Mouse (Mus musculus) left cerebral cortex, postnatal 25 days (tissue): Measurements from ENCODE around the gene Prok1. TPM values are rescaled to one million over a fixed set of nuclear protein-coding genes. Genes with fewer than 3 reads are reported as not detected.

ENCODE experiments used
- DNase-seq, 2 experiments: peaks; one replicate each; pipeline ENCODE4 v3.0.0; 2022; ENCODE audit warnings: low spot score in 2 of 2, mixed read lengths in 1 of 2
- intact Hi-C: fragments of 180-260 bp; cut with DNase I; formaldehyde crosslinking; loops from one replicate; pipeline ENCODE4 v1.15.1; 2025
- total RNA-seq, 2 experiments: library from RNA; stranded (reverse); gene quantifications; 2 replicates each; pipeline ENCODE4 v1.2.3; 2021

The Prok1 gene
- total RNA-seq, 2 experiments from 2014 or later = 0.18 TPM; not detected in 1

DNA sequence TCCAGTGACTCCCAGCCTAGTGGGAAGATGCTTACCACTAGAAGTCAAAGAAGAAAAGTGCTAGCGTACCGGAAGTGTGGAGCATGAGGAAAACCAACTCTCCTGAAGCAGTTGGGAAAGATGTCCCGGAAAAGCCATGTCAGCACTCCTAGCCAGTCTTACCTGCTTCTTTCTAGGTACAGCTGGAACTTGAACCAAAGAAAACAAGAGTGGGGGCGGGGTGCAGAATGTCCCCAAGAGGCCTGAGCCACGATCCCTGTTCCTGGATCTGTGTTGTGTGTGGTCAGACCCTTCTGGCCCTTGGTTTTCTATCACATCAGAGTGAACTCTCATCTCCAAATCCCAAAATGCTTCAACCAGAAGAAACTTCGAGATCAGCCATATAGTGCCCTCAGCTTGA is 7.4 kb upstream of the Prok1 start:
- DNase-seq = no peak
- intact Hi-C loops = no loop called here

DNA sequence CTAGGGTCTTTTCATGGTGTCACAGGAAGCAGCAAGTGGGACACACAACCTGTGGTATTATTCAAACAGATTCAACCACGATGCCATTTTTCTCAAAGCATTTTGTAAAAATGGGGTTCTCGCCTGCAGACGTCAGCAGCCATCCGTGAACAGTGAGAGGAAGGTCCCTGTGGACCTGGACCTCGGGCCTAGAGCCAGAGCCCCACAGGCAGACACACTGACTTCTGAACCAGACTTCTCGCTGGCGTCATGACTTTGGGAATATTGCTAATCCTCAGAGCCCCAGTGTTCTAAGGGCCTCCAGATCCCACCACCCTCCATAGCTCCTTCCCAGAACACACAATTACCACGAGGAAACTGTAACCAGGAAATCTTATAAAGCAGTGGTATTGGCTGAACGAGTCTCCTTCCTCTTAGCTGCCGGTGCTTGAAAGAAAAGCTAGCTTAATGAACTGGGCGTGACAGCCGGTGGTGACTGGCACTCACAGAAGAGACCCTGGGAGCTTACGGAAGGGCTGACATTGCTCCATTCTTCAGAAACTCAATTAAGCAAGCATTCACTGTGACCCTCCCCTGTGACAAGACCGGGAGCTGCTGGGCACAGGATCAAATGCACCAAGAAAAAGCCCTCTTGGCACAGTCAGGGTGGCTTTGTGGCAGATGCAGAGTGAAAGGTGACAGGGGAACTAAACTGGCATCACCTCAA is 2.0 kb upstream of the Prok1 start:
- intact Hi-C loops = no loop called here

GRCm38 (mm10) chr3:107238471-107238980 is 981 bp downstream of the Prok1 start:
- intact Hi-C loops = loop anchor here (10.0 kb wide), 1 partner anchor 376 kb away; no protein-coding TSS in a partner anchor
- no peak for DNase-seq

More for the DNA sequence above, 2.0 kb upstream of the Prok1 start:
- no peak for DNase-seq

DNA sequence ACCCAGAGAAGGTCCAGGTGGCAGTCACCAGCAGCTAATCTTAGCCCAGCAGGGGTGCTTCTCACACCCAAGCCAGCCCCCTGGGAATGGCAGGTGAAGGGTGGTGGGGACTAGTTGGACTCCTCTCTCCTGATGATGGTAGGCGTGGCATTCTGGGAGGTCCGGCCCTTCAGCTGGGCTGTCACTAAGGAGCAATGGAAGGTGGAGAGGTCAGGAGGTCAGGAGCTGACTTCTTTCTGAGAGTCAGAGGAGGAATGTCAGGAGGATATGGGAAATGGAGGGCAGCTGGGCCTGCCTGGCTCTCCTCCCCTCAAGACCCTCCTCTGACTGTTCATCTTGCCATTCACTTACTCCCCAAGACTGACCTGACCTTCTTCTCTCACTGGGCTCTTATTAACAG is 1.5 kb downstream of the Prok1 start:
- intact Hi-C loops = loop anchor here (10.0 kb wide), 1 partner anchor 377 kb away; no protein-coding TSS in a partner anchor
- no peak for DNase-seq

- DNase-seq = no peak
- intact Hi-C loops = loop anchor here (1.0 to 10.0 kb wide), 5 partner anchors 28 to 381 kb away; no protein-coding TSS in a partner anchor
Observed at GRCm38 (mm10) chr3:107233945-107234344, 5.6 kb downstream of the Prok1 start.

DNA sequence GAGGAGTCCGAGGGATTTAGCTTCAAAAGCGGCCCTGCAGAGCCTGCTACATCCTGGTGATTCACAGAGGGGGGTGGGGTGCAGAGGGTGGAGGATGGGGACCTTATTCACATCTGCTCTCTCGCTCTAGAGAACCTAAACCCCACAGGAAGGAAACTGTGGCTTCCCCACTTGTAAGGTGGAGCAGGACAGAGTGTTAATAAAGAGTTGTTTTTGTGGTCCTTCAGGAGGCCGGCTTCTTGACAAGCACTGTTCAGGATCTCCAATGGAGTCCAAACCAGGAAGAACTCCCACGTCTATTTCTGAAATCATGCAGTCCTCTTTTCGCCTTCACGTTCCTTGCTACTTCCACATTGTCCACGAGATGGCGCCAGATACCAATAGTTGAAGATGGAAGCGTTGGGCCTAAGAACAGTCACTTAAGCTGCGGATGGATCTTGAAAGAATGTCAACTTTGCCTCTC is 6.1 kb downstream of the Prok1 start:
- peak; percentile 87 to 93 for DNase-seq
- intact Hi-C loops = loop anchor here (1.0 to 10.0 kb wide), 5 partner anchors 27 to 381 kb away; no protein-coding TSS in a partner anchor

- intact Hi-C loops = loop anchor here (5.0 to 10.0 kb wide), 2 partner anchors 126 to 384 kb away; no protein-coding TSS in a partner anchor
- no peak for DNase-seq
Observed at GRCm38 (mm10) chr3:107231202-107231601, 8.3 kb downstream of the Prok1 start.

GRCm38 (mm10) chr3:107230527-107230926 is 9.0 kb downstream of the Prok1 start, which contains the start of gene A630076J17Rik:
A630076J17Rik (plus strand) TSS chr3:107230614.
- no peak for DNase-seq
- intact Hi-C loops = loop anchor here (5.0 to 10.0 kb wide), 2 partner anchors 127 to 384 kb away; no protein-coding TSS in a partner anchor

DNA sequence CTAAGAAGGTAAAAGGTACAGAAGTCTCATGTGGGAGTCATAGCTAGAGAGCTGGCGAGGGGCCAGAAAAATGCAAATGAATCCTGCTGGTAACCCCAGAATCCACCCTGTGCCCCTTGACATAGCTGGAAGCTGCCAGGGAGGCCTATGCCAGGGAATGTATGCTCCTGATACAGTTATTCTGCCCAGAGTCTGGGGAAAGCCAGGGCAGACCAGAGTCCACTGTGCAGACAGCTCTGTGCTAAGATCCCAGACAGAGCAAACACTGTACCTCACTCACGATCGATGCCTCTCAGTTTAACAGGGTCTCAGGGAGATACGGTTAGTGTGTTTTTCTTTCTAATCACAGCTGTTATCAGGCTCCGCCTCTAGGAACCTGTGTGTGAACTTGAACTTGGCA is 9.7 kb downstream of the Prok1 start:
- intact Hi-C loops = loop anchor here (5.0 to 10.0 kb wide), 2 partner anchors 127 to 385 kb away; no protein-coding TSS in a partner anchor

GRCm38 (mm10) chr3:107229221-107229620 is 10.3 kb downstream of the Prok1 start:
- no peak for DNase-seq
- intact Hi-C loops = no loop called here

More for the DNA sequence above, 9.7 kb downstream of the Prok1 start:
- no peak for DNase-seq

DNA sequence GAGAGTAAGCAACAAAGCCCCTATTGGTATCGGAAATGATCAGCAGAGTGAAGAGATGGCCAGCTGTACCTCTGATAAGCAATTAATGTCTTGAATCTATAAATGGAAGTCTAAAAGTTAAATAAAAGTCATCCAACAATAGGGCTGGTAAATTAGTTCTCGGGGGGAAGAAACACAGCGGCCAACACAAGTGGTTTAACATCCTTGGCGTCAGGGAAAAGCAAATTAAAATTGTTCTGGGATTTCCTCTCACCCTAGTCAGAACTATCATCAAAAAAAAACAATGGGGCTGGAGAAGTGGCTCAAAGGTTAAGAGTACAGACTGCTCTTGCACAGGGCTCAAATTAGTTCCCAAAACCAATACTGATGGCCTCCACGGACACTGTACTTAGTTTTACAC is 13.7 kb downstream of the Prok1 start:
- DNase-seq = no peak
- intact Hi-C loops = no loop called here

GRCm38 (mm10) chr3:107223230-107223629 is 16.3 kb downstream of the Prok1 start:
- intact Hi-C loops = no loop called here

DNA sequence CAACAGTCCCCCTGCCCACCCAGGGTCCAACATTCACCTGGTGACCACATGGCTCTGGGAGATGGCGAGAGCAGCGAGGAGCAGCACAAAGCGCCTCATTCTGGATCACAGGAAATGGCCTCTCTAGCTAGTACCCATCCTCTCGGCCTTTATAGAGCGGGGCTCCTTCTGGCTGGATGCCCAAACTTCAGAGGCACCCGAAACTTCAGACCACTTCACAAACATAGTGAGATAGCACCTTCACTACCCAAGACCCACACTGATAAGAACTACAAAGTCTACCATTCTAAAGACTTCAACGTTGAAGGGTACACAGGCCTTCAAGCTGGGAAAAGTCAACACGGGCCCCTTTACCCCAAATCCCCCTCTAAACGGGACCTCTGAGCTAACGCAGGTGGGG is 17.9 kb downstream of the Prok1 start, which contains the start of gene Cym:
Gene Cym (minus strand): TSS at position 125 of the 400 bp plus-strand sequence.
- intact Hi-C loops = no loop called here
- no peak for DNase-seq

More at GRCm38 (mm10) chr3:107223230-107223629, 16.3 kb downstream of the Prok1 start:
- DNase-seq = no peak

DNA sequence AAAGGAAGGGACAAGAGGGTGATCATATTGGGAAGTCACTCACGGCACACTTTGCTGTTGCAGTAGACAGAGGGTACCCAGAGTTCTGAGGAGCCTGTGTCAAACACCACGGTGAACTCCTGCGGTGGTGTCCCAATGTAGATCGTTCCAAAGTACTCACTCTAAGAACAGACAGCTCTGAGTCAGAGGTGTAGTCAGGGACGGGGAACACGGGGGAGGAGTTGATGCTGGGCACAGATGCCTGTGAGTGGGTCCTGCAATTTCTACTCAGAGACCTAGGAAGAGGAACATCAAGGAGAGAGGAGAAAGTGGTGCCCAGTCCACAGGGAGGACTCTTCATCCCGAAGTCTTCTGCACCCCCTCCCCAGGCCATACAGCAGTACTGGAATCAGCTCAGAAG is 20.9 kb downstream of the Prok1 start:
- peak in 1 of 2 experiments; percentile 63 for DNase-seq

GRCm38 (mm10) chr3:107217101-107217480 is 22.4 kb downstream of the Prok1 start:
- intact Hi-C loops = no loop called here
- no peak for DNase-seq

More for the DNA sequence above, 20.9 kb downstream of the Prok1 start:
- intact Hi-C loops = no loop called here

DNA sequence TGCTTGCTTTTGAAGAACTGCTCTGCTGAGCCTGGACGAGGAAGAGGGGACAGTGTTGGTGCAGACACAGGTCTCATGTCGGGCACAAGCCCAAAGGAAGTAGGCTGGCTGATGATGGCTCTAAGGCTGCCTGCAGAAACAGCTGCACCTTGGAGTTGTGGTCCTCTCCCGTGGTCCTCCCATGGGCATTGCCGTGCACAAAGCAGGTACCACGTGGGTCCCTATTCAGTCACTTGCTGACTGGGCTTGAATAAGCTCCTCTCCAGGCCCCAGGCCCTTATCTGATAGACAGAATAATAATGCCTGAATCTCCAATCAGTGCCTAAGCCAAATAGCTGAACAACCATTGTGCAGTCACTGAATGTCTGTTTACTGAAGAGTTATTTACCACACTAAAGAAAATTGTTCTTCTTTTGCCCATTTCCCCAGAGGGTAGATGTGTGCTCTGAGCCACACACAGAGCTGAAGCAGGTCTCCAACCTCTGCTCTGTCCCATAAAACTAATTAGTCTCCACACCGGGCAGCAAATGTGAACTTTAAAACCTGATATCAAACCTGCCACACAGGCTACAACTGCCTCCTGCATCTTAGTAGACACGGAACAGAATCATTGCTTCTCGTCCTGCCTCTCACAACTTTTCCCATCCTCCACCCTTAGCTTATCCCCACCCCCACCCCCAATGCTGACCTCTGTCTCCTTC is 23.0 kb downstream of the Prok1 start:
- intact Hi-C loops = no loop called here
- no peak for DNase-seq

DNA sequence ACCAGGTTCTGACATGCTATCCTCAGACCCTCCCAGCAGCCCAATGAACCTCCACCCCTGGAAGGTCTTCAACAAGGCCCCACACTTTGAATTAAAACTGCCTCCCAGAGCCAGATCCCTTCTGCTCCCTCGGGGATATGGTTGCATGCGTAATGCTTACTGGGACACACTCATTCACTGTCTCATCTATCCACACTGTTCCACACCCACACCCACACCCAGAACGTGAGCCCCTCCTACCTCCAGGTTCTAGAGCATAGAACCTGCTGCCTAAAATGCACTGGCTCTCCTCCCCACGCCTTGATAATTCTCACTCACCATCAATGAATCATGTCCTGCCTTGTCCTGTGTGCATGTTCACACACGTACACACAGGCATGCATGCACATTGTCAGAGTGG is 24.9 kb downstream of the Prok1 start:
- intact Hi-C loops = loop anchor here (5.0 kb wide), 1 partner anchor 138 kb away; no protein-coding TSS in a partner anchor
- peak in 1 of 2 experiments; percentile 37 for DNase-seq

- intact Hi-C loops = loop anchor here (2.0 kb wide), 2 partner anchors 67 to 259 kb away; no protein-coding TSS in a partner anchor
- no peak for DNase-seq
Observed at GRCm38 (mm10) chr3:107207625-107208253, 31.8 kb downstream of the Prok1 start.

DNA sequence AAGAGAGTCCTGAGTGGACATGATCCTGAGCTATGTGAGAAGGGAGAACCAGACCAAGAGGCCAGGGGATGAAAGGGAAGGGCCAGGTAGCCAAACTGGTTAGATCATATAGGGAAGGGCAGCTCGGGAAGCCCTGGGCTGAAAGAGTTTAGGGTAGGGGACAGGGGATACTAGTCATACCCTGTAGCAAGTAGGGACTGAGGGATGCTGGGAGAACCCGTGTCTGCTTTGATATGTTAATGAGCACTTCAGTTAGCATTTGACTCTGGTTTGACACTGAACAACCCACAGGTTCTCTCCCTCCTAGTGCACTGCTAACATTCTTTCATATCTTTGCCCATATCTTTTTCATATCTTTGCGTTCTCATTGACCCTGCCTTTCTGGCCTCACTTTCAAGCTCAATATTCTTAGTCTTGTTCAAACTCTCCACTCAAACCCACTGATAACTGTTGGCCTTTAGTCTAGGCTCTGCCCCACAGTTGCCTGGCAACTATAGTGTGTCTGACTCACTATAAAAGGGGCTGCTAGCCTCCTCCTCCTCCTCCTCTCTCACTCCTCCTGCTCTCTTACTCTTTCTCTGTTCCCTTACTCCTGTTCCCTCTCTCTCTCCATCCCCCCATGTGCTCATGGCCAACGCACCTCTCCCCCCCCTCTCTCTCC is 32.9 kb downstream of the Prok1 start:
- intact Hi-C loops = loop anchor here (1.0 to 2.0 kb wide), 3 partner anchors 27 to 260 kb away; no protein-coding TSS in a partner anchor
- peak in 1 of 2 experiments; percentile 18 for DNase-seq
